Mouse (Mus musculus): ENCODE data around the gene Cldn19. TPM values are rescaled to one million over a fixed set of nuclear protein-coding genes. Genes with fewer than 3 reads are reported as not detected.
"Not testable (repeated sequence)": the region's sequence is repeated elsewhere in the genome, so short reads cannot be mapped to it uniquely, and the experiment has no call there.

Gene Cldn19
- polyA plus RNA-seq, 1 experiment from 2014 or later: not detected

- Histone ChIP-seq H3K4me3 (ENCODE audit: low read depth, low read length) (no peak overlapping the region), H3K36me3 (ENCODE audit: control insufficient read depth, insufficient read depth, low read length) (peaks cover 10% of the 10 kb centered on the region; the same call in 1 of the 2 replicates), H3K4me2 (replicated peaks; ENCODE audit: low read depth) (no peak overlapping the region), H3K9ac (ENCODE audit: low read length) (no peak overlapping the region), H3K27ac (replicated peaks) (peak overlapping the region; percentile 74; the same call in 1 of the 2 replicates), H3K9me3 (ENCODE audit: control insufficient read depth, low read length) (no peaks in the 10 kb centered on the region), H3K4me1 (replicated peaks; ENCODE audit: control insufficient read depth, insufficient read depth) (no peaks in the 10 kb centered on the region), H3K27me3 (ENCODE audit: control insufficient read depth, insufficient read depth, low read length) (no peaks in the 10 kb centered on the region)
- peak; percentile 78 for ATAC-seq (ENCODE audit: low FRiP score, low TSS enrichment)
- DNase-seq (ENCODE audit: low spot score): no peak
- TF ChIP-seq CTCF (IDR thresholded peaks at IDR 0.05; ENCODE audit: low read depth): no peak
- no peak for TF ChIP-seq EP300 (optimal IDR thresholded peaks at IDR 0.05)
- 76% methylated on average over 1 of the region's 1 CpGs for WGBS
Measured at GRCm38 (mm10) chr4:119274627-119275026, 19.4 kb downstream of the Cldn19 start.

- no peaks in the 10 kb centered on the region for H3K9me3 ChIP-seq (ENCODE audit: control insufficient read depth, low read length)
- H3K36me3 ChIP-seq (ENCODE audit: control insufficient read depth, insufficient read depth, low read length): peaks cover 10% of the 10 kb centered on the region; the same call in 1 of the 2 replicates
- peak overlapping the region; percentile 74 for H3K27ac ChIP-seq (replicated peaks)
- ATAC-seq (ENCODE audit: low FRiP score, low TSS enrichment): peak; percentile 46; the same call in 1 of the 2 replicates
- no peak overlapping the region for H3K4me3 ChIP-seq (ENCODE audit: low read depth, low read length)
- 52% methylated on average over 2 of the region's 2 CpGs for WGBS
- H3K9ac ChIP-seq (ENCODE audit: low read length): no peak overlapping the region
- no peak for DNase-seq (ENCODE audit: low spot score)
- H3K4me1 ChIP-seq (replicated peaks; ENCODE audit: control insufficient read depth, insufficient read depth): no peaks in the 10 kb centered on the region
- H3K27me3 ChIP-seq (ENCODE audit: control insufficient read depth, insufficient read depth, low read length): no peaks in the 10 kb centered on the region
- TF ChIP-seq EP300 (optimal IDR thresholded peaks at IDR 0.05) (no peak), CTCF (IDR thresholded peaks at IDR 0.05; ENCODE audit: low read depth) (no peak; the same call in 1 of the 2 replicates)
- H3K4me2 ChIP-seq (replicated peaks; ENCODE audit: low read depth): no peak overlapping the region
Measured at GRCm38 (mm10) chr4:119275226-119275625, 20.0 kb downstream of the Cldn19 start.

DNA sequence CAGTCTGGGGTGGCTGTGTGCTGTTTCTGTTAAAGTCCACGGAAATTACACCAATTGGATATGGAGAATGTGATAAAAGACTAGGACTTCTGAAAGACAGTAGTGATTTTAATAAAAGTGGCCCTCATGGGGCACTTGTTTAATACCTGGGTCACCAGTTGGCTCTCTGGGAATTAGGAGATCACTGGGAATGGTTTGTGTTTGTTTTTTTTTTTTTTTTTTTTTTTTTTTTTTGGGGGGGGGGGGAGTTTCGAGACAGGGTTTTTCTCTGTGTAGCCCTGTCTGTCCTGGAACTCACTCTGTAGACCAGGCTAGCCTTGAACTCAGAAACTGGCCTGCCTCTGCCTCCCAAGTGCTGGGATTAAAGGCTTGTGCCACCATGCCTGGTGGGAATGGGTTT lies 20.5 kb downstream of the Cldn19 start:
- Histone ChIP-seq H3K9ac (ENCODE audit: low read length) (no peak overlapping the region), H3K4me3 (ENCODE audit: low read depth, low read length) (no peak overlapping the region), H3K27ac (replicated peaks) (peak overlapping the region; percentile 74), H3K4me1 (replicated peaks; ENCODE audit: control insufficient read depth, insufficient read depth) (no peaks in the 10 kb centered on the region), H3K9me3 (ENCODE audit: control insufficient read depth, low read length) (no peaks in the 10 kb centered on the region), H3K27me3 (ENCODE audit: control insufficient read depth, insufficient read depth, low read length) (no peaks in the 10 kb centered on the region), H3K4me2 (replicated peaks; ENCODE audit: low read depth) (no peak overlapping the region), H3K36me3 (ENCODE audit: control insufficient read depth, insufficient read depth, low read length) (peaks cover 10% of the 10 kb centered on the region; the same call in 1 of the 2 replicates)
- DNase-seq (ENCODE audit: low spot score): no peak
- no peak for ATAC-seq (ENCODE audit: low FRiP score, low TSS enrichment)
- no peak for TF ChIP-seq EP300 (optimal IDR thresholded peaks at IDR 0.05)
- TF ChIP-seq CTCF (IDR thresholded peaks at IDR 0.05; ENCODE audit: low read depth): no peak
- 74% methylated on average over 2 of the region's 2 CpGs for WGBS

DNA sequence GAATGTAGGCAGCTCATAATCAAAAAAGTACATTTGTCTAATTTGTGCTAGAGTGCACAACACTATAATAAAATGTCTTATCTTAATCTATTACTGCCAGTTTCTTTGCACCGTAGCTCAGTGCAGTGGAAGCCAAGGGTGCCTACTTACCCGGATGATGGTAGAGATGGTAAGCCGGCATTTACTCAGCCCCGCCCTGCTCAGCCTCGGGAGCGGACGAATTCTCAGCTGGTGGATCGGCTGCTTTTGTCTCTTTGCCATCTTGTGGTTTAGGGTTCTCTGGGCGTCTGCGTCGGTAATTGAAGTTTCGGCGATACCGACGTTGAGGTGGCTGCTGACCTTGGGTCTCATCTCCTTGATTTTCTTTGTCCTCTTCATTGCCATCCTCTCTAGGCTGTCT lies 23.6 kb downstream of the Cldn19 start:
- H3K9me3 ChIP-seq (ENCODE audit: control insufficient read depth, low read length); DNase-seq (ENCODE audit: low spot score); H3K4me1 ChIP-seq (replicated peaks; ENCODE audit: control insufficient read depth, insufficient read depth); H3K9ac ChIP-seq (ENCODE audit: low read length); H3K27me3 ChIP-seq (ENCODE audit: control insufficient read depth, insufficient read depth, low read length); ATAC-seq (ENCODE audit: low FRiP score, low TSS enrichment); H3K27ac ChIP-seq (replicated peaks); H3K4me2 ChIP-seq (replicated peaks; ENCODE audit: low read depth); H3K4me3 ChIP-seq (ENCODE audit: low read depth, low read length): not testable (repeated sequence)
- whole genome bisulfite sequencing: 78% methylated on average over 15 of the region's 15 CpGs
- H3K36me3 ChIP-seq (ENCODE audit: control insufficient read depth, insufficient read depth, low read length): peaks cover 21% of the 10 kb centered on the region

GRCm38 (mm10) chr4:119284861-119285260 lies 29.6 kb downstream of the Cldn19 start:
- Histone ChIP-seq H3K4me1 (replicated peaks; ENCODE audit: control insufficient read depth, insufficient read depth) (no peaks in the 10 kb centered on the region), H3K4me2 (replicated peaks; ENCODE audit: low read depth) (no peak overlapping the region), H3K27me3 (ENCODE audit: control insufficient read depth, insufficient read depth, low read length) (no peaks in the 10 kb centered on the region), H3K27ac (replicated peaks) (no peak overlapping the region; the same call in 1 of the 2 replicates), H3K4me3 (ENCODE audit: low read depth, low read length) (no peak overlapping the region), H3K9ac (ENCODE audit: low read length) (no peak overlapping the region), H3K36me3 (ENCODE audit: control insufficient read depth, insufficient read depth, low read length) (peaks cover 17% of the 10 kb centered on the region), H3K9me3 (ENCODE audit: control insufficient read depth, low read length) (no peaks in the 10 kb centered on the region)
- WGBS: 69% methylated on average over 1 of the region's 1 CpGs
- no peak for TF ChIP-seq CTCF (IDR thresholded peaks at IDR 0.05; ENCODE audit: low read depth)
- TF ChIP-seq EP300 (optimal IDR thresholded peaks at IDR 0.05): no peak
- ATAC-seq (ENCODE audit: low FRiP score, low TSS enrichment) (0 out of 2 replicates have a peak, but pooled peaks have one; percentile 38), DNase-seq (ENCODE audit: low spot score) (no peak)

- TF ChIP-seq CTCF (IDR thresholded peaks at IDR 0.05; ENCODE audit: low read depth): no peak
- TF ChIP-seq EP300 (optimal IDR thresholded peaks at IDR 0.05): no peak
- no peaks in the 10 kb centered on the region for H3K27me3 ChIP-seq (ENCODE audit: control insufficient read depth, insufficient read depth, low read length)
- H3K4me2 ChIP-seq (replicated peaks; ENCODE audit: low read depth): no peak overlapping the region
- peaks cover 17% of the 10 kb centered on the region for H3K36me3 ChIP-seq (ENCODE audit: control insufficient read depth, insufficient read depth, low read length)
- H3K9ac ChIP-seq (ENCODE audit: low read length): no peak overlapping the region
- peak; percentile 89 for ATAC-seq (ENCODE audit: low FRiP score, low TSS enrichment)
- H3K27ac ChIP-seq (replicated peaks): peak overlapping the region; percentile 46
- no peaks in the 10 kb centered on the region for H3K9me3 ChIP-seq (ENCODE audit: control insufficient read depth, low read length)
- WGBS: 43% methylated on average over 2 of the region's 2 CpGs
- H3K4me3 ChIP-seq (ENCODE audit: low read depth, low read length): no peak overlapping the region
- no peaks in the 10 kb centered on the region for H3K4me1 ChIP-seq (replicated peaks; ENCODE audit: control insufficient read depth, insufficient read depth)
- no peak for DNase-seq (ENCODE audit: low spot score)
Measured at GRCm38 (mm10) chr4:119285336-119285735, 30.1 kb downstream of the Cldn19 start.
